Comparison of ENCODE assay signal across 12 mouse cellular contexts in the genomic region with DNA sequence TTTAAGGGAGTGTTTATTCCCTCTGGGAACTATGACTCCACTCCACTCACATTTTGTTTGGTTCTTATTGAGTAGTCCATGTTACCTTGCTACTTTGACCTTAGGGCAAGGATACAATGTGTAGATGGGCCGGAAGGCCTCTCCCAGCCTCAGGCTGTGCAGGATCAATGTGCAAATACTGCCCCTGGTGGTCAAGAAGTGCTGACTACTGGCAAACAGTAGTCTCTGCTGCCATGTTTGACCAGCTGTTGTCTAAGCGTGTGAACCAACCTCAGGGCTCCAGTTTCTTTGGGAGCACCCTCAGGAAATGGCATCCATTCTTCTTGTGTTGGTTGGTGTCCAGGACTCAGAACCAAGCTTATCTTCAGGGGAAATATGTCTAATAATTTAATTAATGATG. TPM values are rescaled to one million over a fixed set of nuclear protein-coding genes. Genes with fewer than 3 reads are reported as not detected.
A peak's percentile ranks its signal among the peaks of the same experiment; 100 is the strongest.
DNase-seq lines count a peak whose midpoint lies in the region; ATAC-seq and TF ChIP-seq lines count a peak whose summit lies in the region.
"Had no signal": no experiment of that assay in that cellular context is flagged by ENCODE, and none has a peak within 500 bp of the region (broad histone marks: within the 10 kb centered on the region; RNA-seq: fewer than 3 reads in every experiment).

No protein-coding gene starts in this region.

- no peak overlapping the region for H3K27ac ChIP-seq in kidney, postnatal 0 days
- no peak overlapping the region for H3K27ac ChIP-seq in ES-E14 (ENCODE audit: insufficient read depth, low read depth, low read length, poor library complexity, severe bottlenecking)
- H3K27ac ChIP-seq in midbrain, embryonic 10.5 days (replicated peaks), result no peak overlapping the region
- H3K27ac ChIP-seq: hindbrain, embryonic 10.5 days; midbrain, embryonic 13.5 days had no signal

- H3K4me1 ChIP-seq in kidney, postnatal 0 days (replicated peaks; ENCODE audit: insufficient read depth, low read length), result no peaks in the 10 kb centered on the region
- 0 out of 2 replicates have a peak, but pooled peaks cover under 1% of the 10 kb centered on the region for H3K4me1 ChIP-seq in E14TG2a.4 (replicated peaks; ENCODE audit: low read depth, low read length)
- no peaks in the 10 kb centered on the region for H3K4me1 ChIP-seq in ES-E14 (ENCODE audit: control insufficient read depth in 2 of 2, insufficient read depth in 2 of 2, low read length in 2 of 2, poor library complexity in 1 of 2)
- H3K4me1 ChIP-seq in midbrain, embryonic 10.5 days, result no peaks in the 10 kb centered on the region
- H3K4me1 ChIP-seq: midbrain, embryonic 13.5 days had no signal

- H3K9ac ChIP-seq in kidney, postnatal 0 days (ENCODE audit: low read depth, low read length), result no peak overlapping the region
- H3K9ac ChIP-seq in ES-E14 (ENCODE audit: insufficient read depth, low read depth, low read length, poor library complexity, severe bottlenecking), result no peak overlapping the region
- H3K9ac ChIP-seq: midbrain, embryonic 13.5 days had no signal

- no peaks in the 10 kb centered on the region for H3K9me3 ChIP-seq in kidney, postnatal 0 days (replicated peaks; ENCODE audit: low read length)
- H3K9me3 ChIP-seq in E14TG2a.4 (ENCODE audit: low read length) (no peaks in the 10 kb centered on the region), ES-E14 (ENCODE audit: control insufficient read depth, insufficient read depth, low read depth, low read length) (no peaks in the 10 kb centered on the region)
- no peaks in the 10 kb centered on the region for H3K9me3 ChIP-seq in midbrain, embryonic 10.5 days (replicated peaks)
- H3K9me3 ChIP-seq: midbrain, embryonic 13.5 days had no signal

- no peak overlapping the region for H3K4me3 ChIP-seq in kidney, postnatal 0 days (replicated peaks; ENCODE audit: low read depth, low read length)
- H3K4me3 ChIP-seq in E14TG2a.4 (replicated peaks; ENCODE audit: low read length) (no peak overlapping the region), ES-E14 (ENCODE audit: insufficient read depth in 1 of 2, low read depth in 1 of 2, low read length in 2 of 2, poor library complexity in 1 of 2, severe bottlenecking in 1 of 2) (no peak overlapping the region)
- no peak overlapping the region for H3K4me3 ChIP-seq in midbrain, embryonic 10.5 days
- H3K4me3 ChIP-seq: hindbrain, embryonic 10.5 days; midbrain, embryonic 13.5 days had no signal

- TF ChIP-seq CTCF in kidney, postnatal 0 days (IDR thresholded peaks at IDR 0.05; ENCODE audit: low read depth), result peak; percentile 43; the same call in 1 of the 2 replicates
- peak; percentile 38 for TF ChIP-seq CTCF in E14TG2a.4 (conservative IDR thresholded peaks at IDR 0.05; ENCODE audit: low read length)

- no peaks in the 10 kb centered on the region for H3K36me3 ChIP-seq in kidney, postnatal 0 days (ENCODE audit: insufficient read depth, low read length)
- no peaks in the 10 kb centered on the region for H3K36me3 ChIP-seq in E14TG2a.4 (ENCODE audit: insufficient read depth, low read length)
- no peaks in the 10 kb centered on the region for H3K36me3 ChIP-seq in ES-E14 (ENCODE audit: control insufficient read depth, insufficient read depth, low read length, poor library complexity, severe bottlenecking)
- no peaks in the 10 kb centered on the region for H3K36me3 ChIP-seq in midbrain, embryonic 10.5 days
- H3K36me3 ChIP-seq: hindbrain, embryonic 10.5 days; midbrain, embryonic 13.5 days had no signal

- in situ Hi-C loops in ES-E14 (cut with MboI; ENCODE audit: low sequenced_read_pairs in 2 of 2, unreplicated experiment in 2 of 2), result no loop called here

- H3K4me2 ChIP-seq in kidney, postnatal 0 days (ENCODE audit: low read length), result no peak overlapping the region
- H3K4me2 ChIP-seq: midbrain, embryonic 13.5 days had no signal

- ATAC-seq in kidney, postnatal 0 days (replicated peaks; ENCODE audit: low FRiP score, low read depth), result no peak
- ATAC-seq: forebrain, embryonic 14.5 days; midbrain, embryonic 13.5 days had no signal

- 63% methylated on average over 2 of the region's 2 CpGs for WGBS in kidney, postnatal 0 days
- 69% methylated on average over 2 of the region's 2 CpGs for WGBS in large intestine, adult 2 months
- WGBS in midbrain, embryonic 10.5 days, result 78% methylated on average over 2 of the region's 2 CpGs

- no peaks in the 10 kb centered on the region for H3K27me3 ChIP-seq in kidney, postnatal 0 days (ENCODE audit: insufficient read depth, low read length)
- H3K27me3 ChIP-seq in E14TG2a.4 (ENCODE audit: insufficient read depth, low read length), result no peaks in the 10 kb centered on the region
- no peaks in the 10 kb centered on the region for H3K27me3 ChIP-seq in midbrain, embryonic 10.5 days (ENCODE audit: low read depth, poor library complexity, severe bottlenecking)
- H3K27me3 ChIP-seq: midbrain, embryonic 13.5 days had no signal

- peak; percentile 36 for DNase-seq in kidney, postnatal 0 days (ENCODE audit: low spot score)
- DNase-seq in kidney, postnatal 14 days, result no peak
- DNase-seq in ES-E14 (ENCODE audit: low read depth, low spot score), result peak; percentile 40
- peak; percentile 2 for DNase-seq in large intestine, adult 2 months (ENCODE audit: low read depth, low spot score)
- DNase-seq in midbrain, embryonic 10.5 days (ENCODE audit: low spot score), result no peak
- no peak for DNase-seq in spleen, adult 18-20 months
- DNase-seq in gastrocnemius, adult 18-20 months (ENCODE audit: low spot score), result no peak

TF ChIP-seq in ES-E14, 5 proteins besides CTCF, POLR2A, EP300 and RAD21:
- TF ChIP-seq HCFC1 (IDR thresholded peaks at IDR 0.05; ENCODE audit: borderline replicate concordance, insufficient read depth, low read length), result no peak
- TF ChIP-seq ZNF384 (IDR thresholded peaks at IDR 0.05; ENCODE audit: low read depth, low read length), result no peak
- no peak for TF ChIP-seq CHD2 (IDR thresholded peaks at IDR 0.05; ENCODE audit: low read depth, low read length)
- TF ChIP-seq ZC3H11A (IDR thresholded peaks at IDR 0.05; ENCODE audit: borderline replicate concordance, low read depth, low read length), result no peak
- peak; percentile 60; the same call in 1 of the 2 replicates for TF ChIP-seq MAFK (IDR thresholded peaks at IDR 0.05; ENCODE audit: insufficient read depth, low read depth, low read length)
TF ChIP-seq in ES-E14: peak in this region for 1.

RNA-seq across cellular contexts. Expression of gene Edn3, which starts 36.6 kb away (rescaled TPM):
- polyA plus RNA-seq in kidney, postnatal 0 days (2015; fragmentation: Nextera tagmentation; extraction: Ambion mirVana), result 10.0 and 10.7 TPM in 2 replicates
- total RNA-seq in ES-E14 (2012; rRNA removed), result 0.21 and 0.22 TPM in 2 replicates
- 10.9 and 24.5 TPM in 2 replicates for polyA plus RNA-seq in large intestine, adult 2 months (2012; rRNA removed)
- polyA plus RNA-seq in midbrain, embryonic 10.5 days (2016; fragmentation: Nextera tagmentation; extraction: Ambion mirVana), result 8.4 and 9.6 TPM in 2 replicates
- under 1 TPM; 0.25 to 0.43 TPM for total RNA-seq in gastrocnemius, adult 18-20 months (2021)
- total RNA-seq: common myeloid progenitor, adult 5-6 weeks had no signal

Comparison
In these comparisons a context has a peak if more than half of its experiments do, and no peak if none do; other contexts are left out.
1. DNase-seq: peak in kidney, postnatal 0 days (single experiment), ES-E14 (single experiment) and large intestine, adult 2 months (single experiment); none in kidney, postnatal 14 days (single experiment), midbrain, embryonic 10.5 days (single experiment), spleen, adult 18-20 months (0 of 2) and gastrocnemius, adult 18-20 months (single experiment).